Mouse (Mus musculus): ENCODE results near the gene Cog3.

Gene Cog3

GRCm38 (mm10) chr14:75697928-75698327 lies 56.4 kb downstream of the Cog3 start:
- no peak for DNase-seq (ENCODE audit: low spot score in 2 of 2)

GRCm38 (mm10) chr14:75696096-75696495 lies 58.2 kb downstream of the Cog3 start:
- DNase-seq (ENCODE audit: low spot score in 2 of 2): no peak

- no peak for DNase-seq (ENCODE audit: low spot score in 2 of 2)
These were observed 63.9 kb downstream of the Cog3 start for GRCm38 (mm10) chr14:75690428-75690827.

GRCm38 (mm10) chr14:75676316-75676715 lies 78.0 kb downstream of the Cog3 start:
- no peak for DNase-seq (ENCODE audit: low spot score in 2 of 2)

GRCm38 (mm10) chr14:75669085-75669645 lies 85.2 kb downstream of the Cog3 start:
- DNase-seq (ENCODE audit: low spot score in 2 of 2): no peak

GRCm38 (mm10) chr14:75665430-75666180 lies 88.7 kb downstream of the Cog3 start:
- DNase-seq (ENCODE audit: low spot score in 2 of 2): no peak

- DNase-seq (ENCODE audit: low spot score in 2 of 2): no peak
These were observed 92.8 kb downstream of the Cog3 start for GRCm38 (mm10) chr14:75661548-75661947.

GRCm38 (mm10) chr14:75660936-75661335 lies 93.4 kb downstream of the Cog3 start:
- DNase-seq (ENCODE audit: low spot score in 2 of 2): no peak

Measured in spleen, postnatal 36 days (tissue).